Mouse (Mus musculus): ENCODE results near the gene Nr5a2.

DNA sequence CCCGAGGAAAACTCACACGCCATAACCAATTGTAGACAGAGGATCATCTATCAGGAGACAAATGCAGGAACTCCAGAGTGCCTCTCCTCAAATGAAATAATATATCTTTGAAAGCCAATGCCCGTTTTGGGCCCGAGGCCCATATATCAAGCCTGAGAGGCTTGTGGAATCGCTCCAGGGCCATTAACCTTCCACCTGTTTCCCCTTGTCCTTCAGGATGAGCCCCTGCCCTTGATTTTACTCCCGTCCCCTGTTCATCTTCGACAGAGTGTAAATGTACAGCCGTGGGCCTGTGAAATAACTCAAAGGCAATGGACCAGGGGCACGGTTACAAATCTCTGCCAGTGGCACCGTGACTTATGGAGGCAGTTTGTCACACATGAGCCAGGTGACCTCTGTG, 48.3 kb downstream of the Nr5a2 start:
- TF ChIP-seq CTCF (IDR thresholded peaks at IDR 0.05; ENCODE audit: low read depth, low read length) = no peak
- TF ChIP-seq GATA1 (IDR thresholded peaks at IDR 0.05; ENCODE audit: borderline replicate concordance, low read length) = no peak
